In genomic region chr17:43990957-43991383, GRCm38 (mm10) we compare ENCODE assay signal across 13 mouse cellular contexts.
A peak's percentile ranks its signal among the peaks of the same experiment; 100 is the strongest.
DNase-seq lines count a peak whose midpoint lies in the region; ATAC-seq lines count a peak whose summit lies in the region.
"Had no signal": no experiment of that assay in that cellular context is flagged by ENCODE, and none has a peak within 500 bp of the region (broad histone marks: within the 10 kb centered on the region; RNA-seq: fewer than 3 reads in every experiment).

No protein-coding gene starts in this region.

- H3K4me3 ChIP-seq in intestine, embryonic 14.5 days (ENCODE audit: low read depth, low read length), result no peak overlapping the region
- H3K4me3 ChIP-seq in intestine, embryonic 16.5 days (ENCODE audit: low read length), result no peak overlapping the region
- no peak overlapping the region for H3K4me3 ChIP-seq in embryonic facial prominence, embryonic 12.5 days
- no peak overlapping the region for H3K4me3 ChIP-seq in hindbrain, embryonic 14.5 days (replicated peaks; ENCODE audit: low read length)
- H3K4me3 ChIP-seq in kidney, embryonic 15.5 days (replicated peaks), result no peak overlapping the region
- H3K4me3 ChIP-seq: embryonic facial prominence, embryonic 15.5 days; midbrain, embryonic 15.5 days had no signal

- ATAC-seq in intestine, embryonic 14.5 days (replicated peaks; ENCODE audit: low FRiP score, low TSS enrichment, low read depth), result no peak
- ATAC-seq in intestine, embryonic 16.5 days, result no peak
- ATAC-seq in embryonic facial prominence, embryonic 12.5 days (ENCODE audit: insufficient number of reproducible peaks, insufficient read depth, low FRiP score, low TSS enrichment), result no peak
- peak; percentile 56 for ATAC-seq in hindbrain, embryonic 14.5 days (ENCODE audit: low FRiP score)
- no peak for ATAC-seq in kidney, embryonic 15.5 days (replicated peaks; ENCODE audit: low FRiP score)
- ATAC-seq: midbrain, embryonic 15.5 days had no signal

- 61% methylated on average over 10 of the region's 10 CpGs for WGBS in intestine, embryonic 14.5 days
- 64% methylated on average over 10 of the region's 10 CpGs for WGBS in intestine, embryonic 16.5 days
- 13% methylated on average over 10 of the region's 10 CpGs for WGBS in embryonic facial prominence, embryonic 12.5 days
- WGBS in hindbrain, embryonic 14.5 days, result 44% methylated on average over 10 of the region's 10 CpGs
- WGBS in kidney, embryonic 15.5 days, result 63% methylated on average over 10 of the region's 10 CpGs

- H3K9me3 ChIP-seq in intestine, embryonic 14.5 days (ENCODE audit: control insufficient read depth, low read length), result 0 out of 2 replicates have a peak, but pooled peaks cover 2% of the 10 kb centered on the region
- no peaks in the 10 kb centered on the region for H3K9me3 ChIP-seq in intestine, embryonic 16.5 days (ENCODE audit: control insufficient read depth, low read length)
- no peaks in the 10 kb centered on the region for H3K9me3 ChIP-seq in embryonic facial prominence, embryonic 12.5 days
- H3K9me3 ChIP-seq in hindbrain, embryonic 14.5 days (ENCODE audit: control insufficient read depth, low read length), result no peaks in the 10 kb centered on the region
- H3K9me3 ChIP-seq in kidney, embryonic 15.5 days (replicated peaks), result no peaks in the 10 kb centered on the region
- H3K9me3 ChIP-seq: embryonic facial prominence, embryonic 15.5 days; midbrain, embryonic 15.5 days had no signal

- H3K4me1 ChIP-seq in intestine, embryonic 14.5 days (replicated peaks; ENCODE audit: control insufficient read depth, insufficient read depth, low read length), result no peaks in the 10 kb centered on the region; the same call in 1 of the 2 replicates
- no peaks in the 10 kb centered on the region for H3K4me1 ChIP-seq in intestine, embryonic 16.5 days (ENCODE audit: control insufficient read depth, insufficient read depth, low read length)
- peaks cover 20% of the 10 kb centered on the region for H3K4me1 ChIP-seq in embryonic facial prominence, embryonic 12.5 days
- H3K4me1 ChIP-seq in hindbrain, embryonic 14.5 days (replicated peaks; ENCODE audit: control insufficient read depth, insufficient read depth, low read length), result peaks cover 29% of the 10 kb centered on the region
- H3K4me1 ChIP-seq in kidney, embryonic 15.5 days, result 0 out of 2 replicates have a peak, but pooled peaks cover 2% of the 10 kb centered on the region

- H3K9ac ChIP-seq in intestine, embryonic 14.5 days (ENCODE audit: low read length), result no peak overlapping the region
- H3K9ac ChIP-seq in intestine, embryonic 16.5 days (ENCODE audit: low read depth, low read length), result no peak overlapping the region
- H3K9ac ChIP-seq in embryonic facial prominence, embryonic 12.5 days, result no peak overlapping the region
- no peak overlapping the region for H3K9ac ChIP-seq in hindbrain, embryonic 14.5 days
- no peak overlapping the region for H3K9ac ChIP-seq in kidney, embryonic 15.5 days
- H3K9ac ChIP-seq: embryonic facial prominence, embryonic 15.5 days; liver, embryonic 14.5 days; midbrain, embryonic 15.5 days had no signal

- H3K27ac ChIP-seq in intestine, embryonic 14.5 days (ENCODE audit: low read depth), result no peak overlapping the region
- no peak overlapping the region for H3K27ac ChIP-seq in intestine, embryonic 16.5 days (ENCODE audit: low read length)
- H3K27ac ChIP-seq in embryonic facial prominence, embryonic 12.5 days, result 0 out of 2 replicates have a peak overlapping the region, but pooled peaks have one; percentile 48
- H3K27ac ChIP-seq in hindbrain, embryonic 14.5 days, result 0 out of 2 replicates have a peak overlapping the region, but pooled peaks have one; percentile 3
- H3K27ac ChIP-seq in kidney, embryonic 15.5 days, result no peak overlapping the region
- H3K27ac ChIP-seq: embryonic facial prominence, embryonic 15.5 days; liver, embryonic 14.5 days; midbrain, embryonic 15.5 days had no signal

- no peak overlapping the region for H3K4me2 ChIP-seq in intestine, embryonic 14.5 days (ENCODE audit: low read length)
- no peak overlapping the region for H3K4me2 ChIP-seq in intestine, embryonic 16.5 days (ENCODE audit: low read depth, low read length)
- H3K4me2 ChIP-seq in embryonic facial prominence, embryonic 12.5 days (replicated peaks), result no peak overlapping the region
- H3K4me2 ChIP-seq in hindbrain, embryonic 14.5 days (replicated peaks), result no peak overlapping the region
- H3K4me2 ChIP-seq in kidney, embryonic 15.5 days, result no peak overlapping the region
- H3K4me2 ChIP-seq: embryonic facial prominence, embryonic 15.5 days; midbrain, embryonic 15.5 days had no signal

- peak; percentile 45 for DNase-seq in intestine, embryonic 14.5 days (ENCODE audit: low spot score)
- peak; percentile 43 for DNase-seq in hindbrain, embryonic 14.5 days (ENCODE audit: low spot score)
- peak; percentile 17 for DNase-seq in right cerebral cortex, postnatal 25 days
- no peak for DNase-seq in urinary bladder, postnatal 10 days (ENCODE audit: low spot score)
- DNase-seq in thymus, postnatal 10 days (ENCODE audit: low spot score in 2 of 2), result no peak
- DNase-seq: adrenal gland, postnatal 14 days; kidney, adult 11 months had no signal

- no peaks in the 10 kb centered on the region for H3K27me3 ChIP-seq in intestine, embryonic 14.5 days (replicated peaks; ENCODE audit: control insufficient read depth, insufficient read depth, low read length)
- H3K27me3 ChIP-seq in intestine, embryonic 16.5 days (replicated peaks; ENCODE audit: control insufficient read depth, insufficient read depth, low read length), result no peaks in the 10 kb centered on the region
- H3K27me3 ChIP-seq in embryonic facial prominence, embryonic 12.5 days, result no peaks in the 10 kb centered on the region
- H3K27me3 ChIP-seq in hindbrain, embryonic 14.5 days (ENCODE audit: control insufficient read depth, insufficient read depth, low read length), result no peaks in the 10 kb centered on the region
- H3K27me3 ChIP-seq in kidney, embryonic 15.5 days, result no peaks in the 10 kb centered on the region
- H3K27me3 ChIP-seq: embryonic facial prominence, embryonic 15.5 days; midbrain, embryonic 15.5 days had no signal

- no peaks in the 10 kb centered on the region for H3K36me3 ChIP-seq in intestine, embryonic 14.5 days (ENCODE audit: control insufficient read depth, insufficient read depth, low read length)
- H3K36me3 ChIP-seq in intestine, embryonic 16.5 days (ENCODE audit: control insufficient read depth, insufficient read depth, low read length), result no peaks in the 10 kb centered on the region
- H3K36me3 ChIP-seq in embryonic facial prominence, embryonic 12.5 days, result no peaks in the 10 kb centered on the region
- no peaks in the 10 kb centered on the region for H3K36me3 ChIP-seq in hindbrain, embryonic 14.5 days (replicated peaks; ENCODE audit: control insufficient read depth, insufficient read depth)
- H3K36me3 ChIP-seq in kidney, embryonic 15.5 days, result no peaks in the 10 kb centered on the region
- H3K36me3 ChIP-seq: embryonic facial prominence, embryonic 15.5 days; midbrain, embryonic 15.5 days had no signal

Comparison
In these comparisons a context has a peak if more than half of its experiments do, and no peak if none do; other contexts are left out.
1. DNase-seq: peak in intestine, embryonic 14.5 days (single experiment), hindbrain, embryonic 14.5 days (single experiment) and right cerebral cortex, postnatal 25 days (single experiment); none in urinary bladder, postnatal 10 days (single experiment) and thymus, postnatal 10 days (0 of 2).
2. H3K27ac ChIP-seq: peak in embryonic facial prominence, embryonic 12.5 days (single experiment) and hindbrain, embryonic 14.5 days (single experiment); none in intestine, embryonic 14.5 days (single experiment), intestine, embryonic 16.5 days (single experiment) and kidney, embryonic 15.5 days (single experiment).